Mouse (Mus musculus) megakaryocyte-erythroid progenitor cell, adult 5 weeks (primary cell): ENCODE measurements around the gene Olfr1280. TPM values are rescaled to one million over a fixed set of nuclear protein-coding genes. Genes with fewer than 3 reads are reported as not detected.

Source experiments
- polyA plus RNA-seq: library from polyadenylated mRNA; stranded (reverse); fragments of >175 nt; gene quantifications from 2 replicates; pipeline ENCODE4 v1.2.3, GENCODE M21; 2012

Gene Olfr1280
- not detected in 2 replicates for polyA plus RNA-seq

GRCm38 (mm10) chr2:111313717-111314116, at the start of gene Olfr1280:
TSS of gene Olfr1280 (plus strand) at chr2:111314017.

GRCm38 (mm10) chr2:111274006-111274405, 39.8 kb upstream of the Olfr1280 start, which contains the start of gene Olfr1277:
TSS of gene Olfr1277 (minus strand) at chr2:111274106.

GRCm38 (mm10) chr2:111289836-111290235, 24.0 kb upstream of the Olfr1280 start, which contains the start of gene Olfr1278:
TSS of gene Olfr1278 (plus strand) at chr2:111290136.

GRCm38 (mm10) chr2:111300374-111300773, 13.4 kb upstream of the Olfr1280 start, which contains the start of gene Olfr1279:
TSS of gene Olfr1279 (plus strand) at chr2:111300635.

GRCm38 (mm10) chr2:111326220-111326619, 12.4 kb downstream of the Olfr1280 start, which contains the start of gene Olfr1281:
TSS of gene Olfr1281 (plus strand) at chr2:111326520.

GRCm38 (mm10) chr2:111335976-111336375, 22.2 kb downstream of the Olfr1280 start, which contains the start of gene Olfr1282:
TSS of gene Olfr1282 (minus strand) at chr2:111336076.

GRCm38 (mm10) chr2:111366490-111366889, 52.7 kb downstream of the Olfr1280 start, which contains the start of gene Olfr1283:
TSS of gene Olfr1283 (plus strand) at chr2:111366790.

GRCm38 (mm10) chr2:111375222-111375621, 61.4 kb downstream of the Olfr1280 start, which contains the start of gene Olfr1284:
TSS of gene Olfr1284 (plus strand) at chr2:111375522.

Other genes starting within 250 kb of the Olfr1280 start
- not detected in 2 replicates for gene Gm13941, start 208.0 kb upstream of the Olfr1280 start, polyA plus RNA-seq
- gene Gm15130, start 161.1 kb upstream of the Olfr1280 start, polyA plus RNA-seq, result not detected in 2 replicates
- gene 4930430A15Rik, start 84.4 kb upstream of the Olfr1280 start, polyA plus RNA-seq, result not detected in 2 replicates
- gene Olfr1275, start 78.7 kb upstream of the Olfr1280 start, polyA plus RNA-seq, result not detected in 2 replicates
- not detected in 2 replicates for gene Olfr1276, start 59.5 kb upstream of the Olfr1280 start, polyA plus RNA-seq
- not detected in 2 replicates for gene Olfr1277, start 39.9 kb upstream of the Olfr1280 start, polyA plus RNA-seq
- not detected in 2 replicates for gene Olfr1278, start 23.9 kb upstream of the Olfr1280 start, polyA plus RNA-seq
- not detected in 2 replicates for gene Olfr1279, start 13.4 kb upstream of the Olfr1280 start, polyA plus RNA-seq
- not detected in 2 replicates for gene Olfr1281, start 12.5 kb downstream of the Olfr1280 start, polyA plus RNA-seq
- not detected in 2 replicates for gene Olfr1282, start 22.1 kb downstream of the Olfr1280 start, polyA plus RNA-seq
- gene Olfr1283, start 52.8 kb downstream of the Olfr1280 start, polyA plus RNA-seq, result not detected in 2 replicates
- gene Olfr1284, start 61.5 kb downstream of the Olfr1280 start, polyA plus RNA-seq, result not detected in 2 replicates
- not detected in 2 replicates for gene Olfr1286, start 109.1 kb downstream of the Olfr1280 start, polyA plus RNA-seq
- not detected in 2 replicates for gene Olfr1287, start 135.1 kb downstream of the Olfr1280 start, polyA plus RNA-seq
- not detected in 2 replicates for gene Olfr1288, start 160.1 kb downstream of the Olfr1280 start, polyA plus RNA-seq
- gene Olfr1289, start 166.8 kb downstream of the Olfr1280 start, polyA plus RNA-seq, result not detected in 2 replicates
- gene Olfr1290, start 179.8 kb downstream of the Olfr1280 start, polyA plus RNA-seq, result not detected in 2 replicates
- not detected in 2 replicates for gene Olfr1291-ps1, start 183.2 kb downstream of the Olfr1280 start, polyA plus RNA-seq
- not detected in 2 replicates for gene Olfr1293-ps, start 211.2 kb downstream of the Olfr1280 start, polyA plus RNA-seq
- gene Olfr1294, start 226.3 kb downstream of the Olfr1280 start, polyA plus RNA-seq, result not detected in 2 replicates